Mouse (Mus musculus): Measurements from ENCODE around the gene Mum1. TPM values are rescaled to one million over a fixed set of nuclear protein-coding genes. Genes with fewer than 3 reads are reported as not detected.
"Not testable (repeated sequence)": the region's sequence is repeated elsewhere in the genome, so short reads cannot be mapped to it uniquely, and the experiment has no call there.

Mum1 gene
- polyA plus RNA-seq, 1 experiment from 2014 or later, result 64.7 TPM

- Histone ChIP-seq H3K9me3 (replicated peaks) (no peaks in the 10 kb centered on the region), H3K4me3 (no peak overlapping the region), H3K4me2 (peak overlapping the region; percentile 24; the same call in 1 of the 2 replicates), H3K9ac (peak overlapping the region; percentile 52), H3K36me3 (ENCODE audit: poor library complexity, severe bottlenecking) (no peaks in the 10 kb centered on the region), H3K27ac (peak overlapping the region; percentile 8), H3K27me3 (no peaks in the 10 kb centered on the region), H3K4me1 (peaks cover 16% of the 10 kb centered on the region)
- ATAC-seq, result no peak
- WGBS, result 10% methylated on average over 16 of the region's 16 CpGs
Observed at GRCm38 (mm10) chr10:80215048-80215772, 11.0 kb upstream of the Mum1 start.

DNA sequence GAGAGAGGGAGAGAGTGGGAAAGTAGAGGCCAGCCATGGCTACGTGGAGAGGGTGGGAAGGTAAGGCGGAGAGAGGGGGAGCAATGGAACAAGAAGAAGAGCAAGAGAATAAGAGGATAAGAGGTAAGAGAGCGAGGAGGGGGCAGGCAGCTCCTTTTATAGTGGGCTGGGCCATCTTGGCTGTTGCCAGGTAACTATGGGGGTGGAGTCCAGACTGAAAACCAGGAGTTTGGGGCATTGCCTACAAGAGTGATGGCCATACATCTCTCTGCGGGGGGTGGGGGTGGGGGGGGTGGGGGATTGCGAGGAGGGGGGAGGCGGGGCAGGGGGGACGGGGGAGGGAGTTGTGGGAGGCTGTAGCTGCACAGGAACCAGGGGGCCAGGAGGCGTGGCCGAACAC is 5.6 kb upstream of the Mum1 start:
- Histone ChIP-seq H3K9me3 (replicated peaks) (no peaks in the 10 kb centered on the region), H3K9ac (no peak overlapping the region), H3K4me1 (peaks cover 11% of the 10 kb centered on the region), H3K4me3 (no peak overlapping the region), H3K27ac (no peak overlapping the region; the same call in 1 of the 2 replicates), H3K36me3 (ENCODE audit: poor library complexity, severe bottlenecking) (no peaks in the 10 kb centered on the region), H3K27me3 (no peaks in the 10 kb centered on the region), H3K4me2 (no peak overlapping the region)
- WGBS, result 35% methylated on average over 5 of the region's 9 CpGs
- ATAC-seq, result no peak

DNA sequence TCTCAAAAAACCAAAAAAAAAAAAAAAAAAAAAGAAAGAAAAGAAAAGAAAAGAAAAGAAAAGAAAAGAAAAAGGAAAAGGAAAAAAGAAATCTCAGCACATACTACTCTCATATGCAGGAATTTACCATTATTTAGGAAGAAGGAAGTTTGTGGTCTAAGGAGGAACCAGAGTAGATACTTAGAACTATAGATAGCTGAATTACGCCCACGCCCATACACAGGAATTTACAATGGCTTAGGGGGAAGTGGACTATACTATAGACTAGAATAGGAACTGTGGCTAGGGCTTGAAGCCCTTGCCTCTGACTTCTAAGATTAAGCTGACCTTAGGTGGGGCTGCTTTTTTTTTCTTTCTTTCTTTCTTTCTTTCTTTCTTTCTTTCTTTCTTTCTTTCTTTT is 3.1 kb upstream of the Mum1 start:
- not testable (repeated sequence) for ATAC-seq; H3K4me2 ChIP-seq; H3K36me3 ChIP-seq (ENCODE audit: poor library complexity, severe bottlenecking); H3K9me3 ChIP-seq (replicated peaks); H3K27ac ChIP-seq; H3K4me3 ChIP-seq; H3K27me3 ChIP-seq; H3K9ac ChIP-seq
- peaks cover 24% of the 10 kb centered on the region for H3K4me1 ChIP-seq
- 93% methylated on average over 2 of the region's 2 CpGs for WGBS

DNA sequence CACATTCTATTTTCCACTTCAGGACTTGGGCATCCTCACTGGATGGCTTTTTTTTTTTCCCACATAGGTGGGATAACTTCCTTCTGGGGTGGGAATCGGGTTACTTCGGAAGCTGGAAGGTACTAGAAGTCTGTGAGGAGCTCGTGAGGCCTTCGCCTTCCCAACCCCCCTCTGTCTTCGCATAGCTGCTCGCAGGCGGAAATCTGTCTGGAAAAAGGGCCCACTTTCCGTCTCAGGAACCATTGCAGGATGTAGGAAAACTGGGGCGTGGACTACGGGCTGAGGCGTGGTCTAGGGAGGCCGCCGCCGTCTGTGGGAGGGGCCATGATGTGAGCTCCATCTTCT is 191 bp upstream of the Mum1 start:
- Histone ChIP-seq H3K4me1 (peaks cover 46% of the 10 kb centered on the region), H3K27me3 (no peaks in the 10 kb centered on the region), H3K4me3 (peak overlapping the region; percentile 84), H3K4me2 (peak overlapping the region; percentile 93), H3K9ac (peak overlapping the region; percentile 43; the same call in 1 of the 2 replicates), H3K9me3 (replicated peaks) (no peaks in the 10 kb centered on the region), H3K36me3 (ENCODE audit: poor library complexity, severe bottlenecking) (peaks cover 17% of the 10 kb centered on the region), H3K27ac (peak overlapping the region; percentile 95)
- ATAC-seq, result no peak
- WGBS, result 1% methylated on average over 14 of the region's 14 CpGs

- Histone ChIP-seq H3K4me1 (peaks cover 41% of the 10 kb centered on the region), H3K4me2 (peak overlapping the region; percentile 93), H3K9me3 (replicated peaks) (no peaks in the 10 kb centered on the region), H3K4me3 (peak overlapping the region; percentile 84), H3K27ac (peak overlapping the region; percentile 95), H3K27me3 (no peaks in the 10 kb centered on the region), H3K9ac (peak overlapping the region; percentile 98), H3K36me3 (ENCODE audit: poor library complexity, severe bottlenecking) (peaks cover 26% of the 10 kb centered on the region)
- no peak; the same call in 1 of the 2 replicates for ATAC-seq
- WGBS, result 8% methylated on average over 10 of the region's 10 CpGs
Observed at GRCm38 (mm10) chr10:80227166-80227539, 919 bp downstream of the Mum1 start.

DNA sequence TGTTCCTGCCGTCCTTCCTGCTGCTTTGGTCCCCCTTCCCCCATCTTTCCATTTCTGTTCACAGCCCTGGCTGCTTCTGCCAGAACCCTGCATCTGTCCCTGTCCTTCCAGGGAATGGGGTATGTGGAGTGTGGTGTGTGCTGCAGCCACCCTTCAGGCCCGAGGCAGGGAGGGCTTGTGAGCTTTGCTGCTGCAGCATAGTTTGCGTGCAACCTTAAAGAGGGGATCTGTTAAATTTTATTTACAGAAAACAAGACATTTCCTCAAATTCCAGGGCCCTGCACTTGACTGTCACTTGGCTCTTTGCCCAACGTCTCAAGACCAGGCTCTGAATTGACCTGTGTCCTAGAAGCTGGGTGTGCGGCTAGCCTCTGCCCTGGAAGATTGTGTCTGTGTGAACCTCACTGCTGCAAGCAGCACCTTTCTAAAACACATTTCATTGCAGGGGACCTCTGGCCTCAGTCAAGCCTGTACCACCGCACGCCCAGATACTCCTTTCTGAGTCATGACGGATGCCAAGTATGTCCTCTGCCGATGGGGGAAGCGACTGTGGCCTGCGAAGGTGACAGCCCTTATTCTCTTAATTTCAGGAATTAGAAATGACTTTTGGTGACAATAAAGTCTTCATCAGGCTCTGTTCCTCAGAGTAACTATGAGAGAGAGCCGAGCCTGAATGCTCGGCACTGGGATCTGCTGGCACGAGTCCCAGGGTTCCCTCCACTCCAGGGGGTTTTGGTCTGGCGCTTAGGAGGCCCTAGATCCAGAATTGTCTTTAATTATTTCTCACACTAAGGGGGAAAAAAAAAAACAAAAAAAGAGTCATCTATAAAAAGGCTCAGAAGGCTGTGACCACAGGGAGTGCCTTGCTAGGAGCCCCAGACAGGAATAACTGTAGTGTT is 1.9 kb downstream of the Mum1 start:
- Histone ChIP-seq H3K4me1 (peaks cover 51% of the 10 kb centered on the region), H3K36me3 (ENCODE audit: poor library complexity, severe bottlenecking) (peaks cover 36% of the 10 kb centered on the region), H3K9ac (peak overlapping the region; percentile 98), H3K4me3 (peak overlapping the region; percentile 84), H3K27me3 (no peaks in the 10 kb centered on the region), H3K27ac (peak overlapping the region; percentile 95), H3K9me3 (replicated peaks) (no peaks in the 10 kb centered on the region), H3K4me2 (peak overlapping the region; percentile 93)
- WGBS, result 38% methylated on average over 15 of the region's 15 CpGs
- no peak for ATAC-seq

DNA sequence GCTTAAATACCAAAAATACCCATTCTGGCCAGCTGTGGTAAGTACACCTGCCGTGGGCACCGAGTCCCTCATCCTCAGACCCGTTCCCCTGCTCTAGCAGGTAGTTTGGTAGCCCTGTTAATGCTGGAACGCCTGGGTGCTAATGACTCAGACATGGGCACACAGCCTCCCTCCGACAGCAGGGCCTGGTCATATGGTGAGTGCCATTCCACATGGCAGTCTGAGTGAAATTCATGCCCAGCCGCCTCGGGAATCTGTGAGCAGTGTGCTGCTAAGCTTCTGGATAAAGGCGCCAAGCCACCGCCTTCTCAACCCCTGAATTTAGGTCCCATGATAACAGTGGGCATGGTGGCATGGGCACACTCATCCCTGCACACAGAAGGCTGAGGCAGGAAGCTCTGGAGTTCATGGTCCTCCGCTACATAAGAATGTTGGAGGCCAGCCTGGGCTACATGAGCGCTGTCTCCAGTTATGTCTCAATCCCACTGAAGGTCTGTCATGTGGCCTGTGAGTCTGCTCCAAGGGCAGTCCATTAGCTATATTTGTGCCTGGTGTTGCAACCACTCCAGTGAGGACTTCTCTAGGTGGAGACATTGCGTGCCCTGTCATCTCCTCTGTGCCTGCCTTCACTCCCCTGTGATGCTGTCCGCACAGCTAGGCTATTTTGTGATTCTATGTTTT is 10.1 kb downstream of the Mum1 start:
- Histone ChIP-seq H3K36me3 (ENCODE audit: poor library complexity, severe bottlenecking) (peaks cover 98% of the 10 kb centered on the region), H3K27ac (no peak overlapping the region), H3K9ac (no peak overlapping the region), H3K9me3 (replicated peaks) (no peaks in the 10 kb centered on the region), H3K4me2 (no peak overlapping the region), H3K4me3 (no peak overlapping the region), H3K4me1 (peaks cover 22% of the 10 kb centered on the region), H3K27me3 (no peaks in the 10 kb centered on the region)
- WGBS, result 96% methylated on average over 13 of the region's 13 CpGs
- ATAC-seq, result no peak

DNA sequence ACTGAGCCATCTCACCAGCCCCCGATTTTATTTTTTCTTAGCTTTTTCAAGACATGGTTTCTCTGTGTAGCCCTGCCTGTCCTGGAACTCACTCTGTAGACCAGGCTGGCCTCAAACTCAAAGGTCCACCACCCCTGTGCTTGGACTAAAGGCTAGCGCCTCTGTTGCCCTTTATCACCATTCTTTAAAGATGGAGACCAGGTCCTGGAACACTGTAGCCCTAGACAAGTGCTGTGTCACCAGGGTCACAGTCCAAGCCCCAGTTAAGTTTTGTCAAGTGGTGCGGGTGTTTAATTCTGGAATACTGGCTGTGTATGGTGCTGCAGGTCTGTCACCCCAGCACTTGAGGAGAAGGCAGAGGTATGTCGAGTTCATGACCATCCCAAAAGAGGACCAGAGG is 10.8 kb downstream of the Mum1 start:
- H3K4me2 ChIP-seq, result no peak overlapping the region
- no peak overlapping the region for H3K27ac ChIP-seq
- no peaks in the 10 kb centered on the region for H3K9me3 ChIP-seq (replicated peaks)
- peaks cover 97% of the 10 kb centered on the region for H3K36me3 ChIP-seq (ENCODE audit: poor library complexity, severe bottlenecking)
- H3K4me1 ChIP-seq, result peaks cover 26% of the 10 kb centered on the region
- H3K27me3 ChIP-seq, result no peaks in the 10 kb centered on the region
- H3K4me3 ChIP-seq, result no peak overlapping the region
- ATAC-seq, result no peak
- 97% methylated on average over 4 of the region's 4 CpGs for WGBS
- no peak overlapping the region for H3K9ac ChIP-seq

DNA sequence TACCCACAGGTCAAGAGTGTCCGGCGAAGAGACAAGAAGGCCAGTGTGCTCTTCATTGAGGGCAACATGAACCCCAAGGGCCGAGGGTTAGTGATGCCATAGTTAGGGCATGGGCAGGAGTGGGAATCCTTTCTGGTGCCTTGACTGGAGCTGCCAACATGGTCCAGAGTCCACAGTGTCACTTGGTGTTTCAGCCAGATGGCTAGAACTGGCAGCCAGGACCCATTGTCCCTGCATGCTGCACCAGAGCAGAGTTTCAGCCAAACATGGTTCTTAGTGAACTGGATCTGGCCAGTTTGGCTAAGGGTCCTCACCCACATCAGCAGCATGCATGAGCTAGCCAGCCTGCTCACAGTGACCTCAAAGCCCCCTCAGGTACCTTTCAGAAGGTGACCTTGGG is 12.1 kb downstream of the Mum1 start:
- H3K27ac ChIP-seq, result no peak overlapping the region
- no peaks in the 10 kb centered on the region for H3K9me3 ChIP-seq (replicated peaks)
- 94% methylated on average over 3 of the region's 3 CpGs for WGBS
- H3K4me2 ChIP-seq, result no peak overlapping the region
- peaks cover 17% of the 10 kb centered on the region for H3K4me1 ChIP-seq
- ATAC-seq, result no peak
- H3K4me3 ChIP-seq, result no peak overlapping the region
- H3K27me3 ChIP-seq, result no peaks in the 10 kb centered on the region
- no peak overlapping the region for H3K9ac ChIP-seq
- peaks cover 97% of the 10 kb centered on the region for H3K36me3 ChIP-seq (ENCODE audit: poor library complexity, severe bottlenecking)

GRCm38 (mm10) chr10:80239791-80240190 is 13.6 kb downstream of the Mum1 start:
- Histone ChIP-seq H3K4me2 (no peak overlapping the region), H3K27ac (no peak overlapping the region)
- WGBS, result 91% methylated on average over 6 of the region's 6 CpGs

DNA sequence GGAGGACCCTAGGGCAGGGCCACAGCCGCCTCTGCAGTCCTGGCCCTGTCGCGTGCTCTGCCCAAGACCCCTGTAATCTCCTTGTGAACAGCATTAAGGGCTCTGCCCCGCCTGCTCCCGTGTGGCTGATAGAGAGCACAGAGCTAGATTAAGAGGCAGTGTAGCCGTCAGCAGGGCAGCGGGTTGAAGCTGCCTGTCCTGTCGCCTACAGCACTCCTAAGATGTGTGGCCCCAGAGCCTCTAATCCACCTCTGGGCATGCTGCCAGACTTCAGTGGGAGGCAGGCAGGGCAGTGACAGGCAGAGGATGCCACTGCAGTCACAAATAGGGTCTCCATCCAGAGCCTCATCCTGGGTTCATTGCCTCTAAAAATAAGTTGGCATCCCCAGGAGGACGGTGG is 15.9 kb downstream of the Mum1 start:
- Histone ChIP-seq H3K27me3 (no peaks in the 10 kb centered on the region), H3K4me3 (no peak overlapping the region), H3K9me3 (replicated peaks) (no peaks in the 10 kb centered on the region), H3K4me2 (no peak overlapping the region), H3K27ac (0 out of 2 replicates have a peak overlapping the region, but pooled peaks have one; percentile 27), H3K4me1 (peaks cover 15% of the 10 kb centered on the region), H3K36me3 (ENCODE audit: poor library complexity, severe bottlenecking) (peaks cover 77% of the 10 kb centered on the region), H3K9ac (peak overlapping the region; percentile 34; the same call in 1 of the 2 replicates)
- 53% methylated on average over 9 of the region's 9 CpGs for WGBS
- ATAC-seq, result no peak

More at GRCm38 (mm10) chr10:80239791-80240190, 13.6 kb downstream of the Mum1 start:
- no peak for ATAC-seq
- Histone ChIP-seq H3K9me3 (replicated peaks) (no peaks in the 10 kb centered on the region), H3K4me1 (peaks cover 6% of the 10 kb centered on the region), H3K4me3 (no peak overlapping the region), H3K27me3 (no peaks in the 10 kb centered on the region), H3K9ac (no peak overlapping the region), H3K36me3 (ENCODE audit: poor library complexity, severe bottlenecking) (peaks cover 97% of the 10 kb centered on the region)

- no peak for ATAC-seq
- peaks cover 71% of the 10 kb centered on the region for H3K36me3 ChIP-seq (ENCODE audit: poor library complexity, severe bottlenecking)
- H3K4me2 ChIP-seq, result no peak overlapping the region
- peaks cover 15% of the 10 kb centered on the region for H3K4me1 ChIP-seq
- no peak overlapping the region for H3K27ac ChIP-seq
- WGBS, result 89% methylated on average over 3 of the region's 3 CpGs
- H3K27me3 ChIP-seq, result no peaks in the 10 kb centered on the region
- H3K4me3 ChIP-seq, result no peak overlapping the region
- H3K9ac ChIP-seq, result no peak overlapping the region
- no peaks in the 10 kb centered on the region for H3K9me3 ChIP-seq (replicated peaks)
Observed at GRCm38 (mm10) chr10:80242607-80243006, 16.4 kb downstream of the Mum1 start.

All from forebrain, embryonic 13.5 days (tissue).